Mouse (Mus musculus) neural tube, embryonic 14.5 days (tissue): ENCODE measurements at regions not wholly inside any gene's neighbourhood (a gene's known extent, or its start where the extent isn't known, plus 50 kb on each side); places are given as distances from the start of the nearest gene placed in this dataset.

Source experiments
- ATAC-seq: fragments of 200-750 bp; cut with Nextera tagmentation; 2 replicates; pipeline ENCODE4 v1.8.0; 2017; ENCODE audit warnings: low read depth, mild to moderate bottlenecking, moderate TSS enrichment, moderate library complexity
- H3K27ac ChIP-seq: fragments of 300-500 bp; sonication (generic); 2 replicates; pipeline ENCODE4 v1.5.1; 2014; ENCODE audit warnings: low read depth, mild to moderate bottlenecking, control low read depth, low read length, moderate library complexity, mixed read lengths
- H3K27me3 ChIP-seq: fragments of 300-500 bp; sonication (generic); 2 replicates; pipeline ENCODE4 v1.6.1; 2014; ENCODE audit warnings: low read length; ENCODE audit not compliant: control insufficient read depth, insufficient read depth
- H3K36me3 ChIP-seq: fragments of 300-500 bp; sonication (generic); 2 replicates; pipeline ENCODE4 v1.6.1; 2014; ENCODE audit warnings: low read length, mixed read lengths; ENCODE audit not compliant: control insufficient read depth, insufficient read depth
- H3K4me1 ChIP-seq: fragments of 300-500 bp; sonication (generic); 2 replicates; pipeline ENCODE4 v1.6.1; 2014; ENCODE audit warnings: low read length; ENCODE audit not compliant: control insufficient read depth, insufficient read depth
- H3K4me2 ChIP-seq: fragments of 300-500 bp; sonication (generic); 2 replicates; pipeline ENCODE4 v1.6.1; 2014; ENCODE audit warnings: mild to moderate bottlenecking, low read depth, low read length, control low read depth
- H3K4me3 ChIP-seq: fragments of 300-500 bp; sonication (generic); 2 replicates; pipeline ENCODE4 v1.5.1; 2014; ENCODE audit warnings: low read depth, low read length, control low read depth, mixed read lengths
- H3K9ac ChIP-seq: fragments of 300-500 bp; sonication (generic); replicated peaks from 2 replicates; pipeline ENCODE4 v1.6.1; 2014; ENCODE audit warnings: low read depth, mild to moderate bottlenecking, control low read depth, low read length, mixed read lengths
- H3K9me3 ChIP-seq: fragments of 300-500 bp; sonication (generic); 2 replicates; pipeline ENCODE4 v1.6.1; 2016; ENCODE audit warnings: low read length; ENCODE audit not compliant: control insufficient read depth
- WGBS: fragments of 180-500 bp; shearing (Covaris S2); extraction: QIAGEN DNeasy Blood & Tissue Kit; methylation state at CpG from one replicate; pipeline ENCODE4 v1.1.7; 2014; 5-methylcytosine and 5-hydroxymethylcytosine counted together

- no peak for ATAC-seq
- no peaks in the 10 kb centered on the region for H3K36me3 ChIP-seq
- no peak overlapping the region for H3K27ac ChIP-seq
- H3K4me3 ChIP-seq = no peak overlapping the region
- H3K9me3 ChIP-seq = no peaks in the 10 kb centered on the region
- H3K27me3 ChIP-seq = no peaks in the 10 kb centered on the region
- H3K4me1 ChIP-seq = no peaks in the 10 kb centered on the region
- H3K4me2 ChIP-seq = no peak overlapping the region
- 29% methylated on average over 1 of the region's 1 CpGs for WGBS
- no peak overlapping the region for H3K9ac ChIP-seq
Observed at GRCm38 (mm10) chr8:6321346-6321745, 1216.2 kb upstream of the Slc10a2 start.

- Histone ChIP-seq H3K4me1 (no peaks in the 10 kb centered on the region), H3K27ac (no peak overlapping the region), H3K4me3 (no peak overlapping the region), H3K4me2 (no peak overlapping the region), H3K9ac (no peak overlapping the region), H3K36me3 (no peaks in the 10 kb centered on the region), H3K27me3 (no peaks in the 10 kb centered on the region), H3K9me3 (no peaks in the 10 kb centered on the region)
- peak; percentile 63; the same call in 1 of the 2 replicates for ATAC-seq
- WGBS = 61% methylated on average over 4 of the region's 4 CpGs
Observed at GRCm38 (mm10) chr8:6315162-6315845, 1210.2 kb upstream of the Slc10a2 start.

- Histone ChIP-seq H3K9me3 (no peaks in the 10 kb centered on the region), H3K9ac (no peak overlapping the region), H3K27me3 (no peaks in the 10 kb centered on the region), H3K27ac (no peak overlapping the region), H3K4me1 (no peaks in the 10 kb centered on the region), H3K4me2 (no peak overlapping the region), H3K36me3 (no peaks in the 10 kb centered on the region), H3K4me3 (no peak overlapping the region)
- 20% methylated on average over 3 of the region's 3 CpGs for WGBS
- ATAC-seq = peak; percentile 81; the same call in 1 of the 2 replicates
Observed at GRCm38 (mm10) chr8:6288889-6289288, 1183.7 kb upstream of the Slc10a2 start.

GRCm38 (mm10) chr8:6279903-6280302, 1174.8 kb upstream of the Slc10a2 start:
- no peaks in the 10 kb centered on the region for H3K4me1 ChIP-seq
- H3K27me3 ChIP-seq = no peaks in the 10 kb centered on the region
- H3K9me3 ChIP-seq = no peaks in the 10 kb centered on the region
- H3K4me2 ChIP-seq = no peak overlapping the region
- WGBS = 95% methylated on average over 1 of the region's 1 CpGs
- no peaks in the 10 kb centered on the region for H3K36me3 ChIP-seq
- no peak overlapping the region for H3K27ac ChIP-seq
- no peak overlapping the region for H3K4me3 ChIP-seq
- no peak for ATAC-seq
- H3K9ac ChIP-seq = no peak overlapping the region
